Mouse (Mus musculus) heart, postnatal 25 days (tissue): ENCODE data around the gene Spock3. TPM values are rescaled to one million over a fixed set of nuclear protein-coding genes. Genes with fewer than 3 reads are reported as not detected.
"Not testable (repeated sequence)": the region's sequence is repeated elsewhere in the genome, so short reads cannot be mapped to it uniquely, and the experiment has no call there.

Experiments used
- DNase-seq: peaks from one replicate; pipeline ENCODE4 v3.0.0; 2022; ENCODE audit warnings: low spot score
- intact Hi-C: fragments of 180-260 bp; cut with DNase I; formaldehyde crosslinking; loops from one replicate; pipeline ENCODE4 v1.15.1; 2025
- total RNA-seq, 2 experiments: library from RNA; stranded (reverse); gene quantifications; 2 replicates each; pipeline ENCODE4 v1.2.3; 2021

Gene Spock3
- total RNA-seq: under 1 TPM in 1 of 2 experiments, not detected in 1; 0.17 TPM

DNA sequence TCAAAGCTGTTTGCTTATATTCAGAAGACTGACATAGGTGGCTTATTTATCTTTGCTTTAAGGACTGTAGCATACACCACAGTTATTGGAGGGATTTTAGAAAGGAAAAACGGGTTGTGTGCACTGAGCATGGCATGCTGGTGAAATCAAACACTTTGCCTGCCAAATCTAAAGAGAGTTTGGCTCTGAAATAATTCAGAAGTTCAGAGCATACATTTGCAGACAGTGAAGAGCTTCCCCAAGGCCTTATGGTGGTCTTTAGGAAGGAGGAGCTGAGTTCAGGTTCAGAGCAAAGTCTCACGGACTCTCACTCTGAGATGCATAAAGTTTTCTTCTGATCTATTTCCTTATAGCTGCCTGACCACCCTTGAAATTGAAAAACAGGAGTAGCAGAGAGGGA lies at the start of gene Spock3:
TSS of gene Spock3 (plus strand) at position 301 of the 400 bp plus-strand sequence.
- DNase-seq: no peak
- intact Hi-C loops: no loop called here

DNA sequence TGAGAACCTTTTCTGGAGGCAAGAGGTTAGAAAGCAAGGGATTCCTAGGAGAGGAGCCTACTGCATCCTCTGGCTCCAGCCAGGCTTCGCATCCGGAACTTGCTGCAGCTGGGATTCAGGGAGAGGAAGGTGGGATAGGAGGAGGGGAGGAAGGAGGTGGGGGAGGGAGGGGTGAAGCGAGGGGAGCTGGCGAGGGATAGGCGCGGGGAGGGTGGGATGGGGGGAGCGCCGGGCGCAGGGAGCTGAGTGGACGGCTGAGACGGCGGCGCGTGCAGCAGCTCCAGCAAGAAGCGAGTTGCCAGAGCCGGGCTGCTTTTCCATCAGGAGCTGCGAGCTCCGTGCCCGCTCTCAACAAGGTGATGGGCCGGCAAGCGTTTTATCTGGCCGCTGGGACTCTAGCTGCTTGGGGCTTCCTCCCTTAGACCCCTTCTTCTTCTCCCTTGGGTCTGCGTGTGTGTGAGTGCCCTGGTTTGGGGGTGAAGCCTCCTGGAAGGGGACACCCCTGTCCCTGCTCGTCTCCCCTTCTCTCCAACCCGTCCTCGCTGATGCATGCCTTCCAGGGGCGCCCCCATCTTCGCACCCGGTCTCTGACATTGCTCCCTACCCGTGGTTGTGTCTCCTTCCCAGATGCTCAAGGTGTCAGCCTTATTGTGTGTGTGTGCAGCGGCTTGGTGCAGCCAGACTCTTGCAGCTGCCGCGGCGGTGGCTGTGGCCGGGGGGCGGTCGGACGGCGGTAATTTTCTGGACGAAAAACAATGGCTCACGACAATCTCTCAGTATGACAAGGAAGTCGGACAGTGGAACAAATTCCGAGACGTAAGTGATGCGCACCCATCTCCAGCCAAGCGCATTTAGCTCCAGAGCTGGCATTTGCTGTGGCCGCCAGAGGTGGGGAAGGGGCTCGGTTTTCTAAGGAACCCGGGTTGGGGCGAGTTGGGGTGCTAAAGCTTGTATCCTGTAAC lies 645 bp downstream of the Spock3 start:
- intact Hi-C loops: no loop called here
- no peak for DNase-seq

DNA sequence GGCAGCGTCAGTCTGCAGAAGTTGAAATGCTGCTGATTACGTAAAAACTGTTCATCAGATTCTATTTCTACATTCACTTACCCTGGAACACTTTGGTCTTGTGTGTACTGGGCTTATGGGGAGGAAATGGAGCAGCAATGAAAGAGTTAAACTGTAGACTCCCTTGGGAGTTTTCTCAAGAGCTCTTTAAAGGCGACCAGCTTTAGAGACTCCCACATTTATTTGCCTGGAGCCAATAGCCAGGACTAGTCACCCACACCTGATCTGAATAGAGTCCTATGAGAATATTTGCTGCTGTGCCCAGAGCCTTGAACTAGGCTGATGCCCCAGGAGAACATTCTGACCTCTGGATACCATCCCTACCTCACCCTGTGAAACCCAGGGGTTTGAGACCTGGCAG lies 1.7 kb downstream of the Spock3 start:
- intact Hi-C loops: no loop called here
- DNase-seq: no peak

DNA sequence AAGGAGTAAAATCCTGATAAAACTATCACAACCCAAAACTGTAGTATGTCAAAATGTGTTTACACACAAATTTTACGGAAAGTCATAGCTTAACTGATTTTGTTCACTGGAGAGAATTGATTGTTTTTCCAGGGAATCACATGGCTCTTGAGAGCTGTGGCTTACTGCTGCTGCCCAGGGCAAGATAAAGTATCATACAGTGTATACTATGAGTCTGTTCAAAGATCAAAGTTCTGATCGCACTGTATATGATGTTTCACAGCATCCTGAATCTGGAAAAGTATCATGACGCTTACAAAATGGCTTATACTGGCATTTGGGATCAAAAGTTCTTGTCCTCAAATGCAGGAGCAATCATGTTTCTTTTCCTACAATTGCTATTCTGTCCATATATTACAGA lies 11.8 kb downstream of the Spock3 start:
- intact Hi-C loops: no loop called here
- no peak for DNase-seq

DNA sequence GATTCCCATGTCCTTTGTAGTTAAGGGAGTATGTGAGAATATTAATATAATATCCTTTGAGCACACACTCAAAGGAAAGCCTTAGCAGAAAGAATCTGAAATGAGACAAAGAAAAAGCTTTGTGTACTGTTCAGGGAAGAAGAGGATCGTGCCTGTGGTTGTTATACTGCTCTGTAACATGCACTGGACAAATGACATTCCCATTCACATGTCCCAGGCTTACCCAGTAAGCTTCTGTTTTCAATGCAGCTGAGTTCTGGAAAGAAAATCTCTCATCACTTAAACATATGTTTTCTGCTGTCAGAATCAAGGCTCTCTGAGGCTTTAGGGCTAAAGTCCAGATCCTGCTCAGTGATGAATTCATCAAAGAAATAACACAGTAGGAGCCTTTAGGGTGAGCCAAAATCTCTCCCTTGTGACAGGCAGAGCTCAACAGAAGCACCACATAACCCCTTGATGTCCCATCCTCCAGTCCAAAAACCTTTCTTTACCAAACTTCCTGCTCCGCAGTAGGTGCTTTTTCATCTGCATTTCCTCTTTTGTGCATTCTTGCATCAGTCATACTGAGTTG lies 19.1 kb downstream of the Spock3 start:
- intact Hi-C loops: no loop called here
- no peak for DNase-seq

DNA sequence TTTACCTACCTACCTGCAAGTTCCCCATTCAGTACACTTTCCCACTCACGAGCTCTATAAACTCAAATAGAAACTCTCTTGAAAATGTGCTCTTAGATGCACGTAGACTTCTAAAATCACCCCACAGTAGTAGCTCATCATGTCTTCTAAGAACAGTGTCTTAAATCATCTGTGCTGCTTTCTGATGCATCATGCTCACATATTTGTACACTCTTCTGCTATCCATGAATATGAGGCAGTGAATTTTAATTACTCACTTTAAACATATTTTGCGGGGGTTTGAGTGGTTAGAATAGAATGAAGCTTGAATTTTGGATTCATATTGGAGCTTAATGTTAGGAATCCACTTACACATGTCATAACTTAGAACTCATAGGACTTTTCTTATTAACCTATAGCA lies 138.2 kb downstream of the Spock3 start:
- DNase-seq: no peak
- intact Hi-C loops: no loop called here

DNA sequence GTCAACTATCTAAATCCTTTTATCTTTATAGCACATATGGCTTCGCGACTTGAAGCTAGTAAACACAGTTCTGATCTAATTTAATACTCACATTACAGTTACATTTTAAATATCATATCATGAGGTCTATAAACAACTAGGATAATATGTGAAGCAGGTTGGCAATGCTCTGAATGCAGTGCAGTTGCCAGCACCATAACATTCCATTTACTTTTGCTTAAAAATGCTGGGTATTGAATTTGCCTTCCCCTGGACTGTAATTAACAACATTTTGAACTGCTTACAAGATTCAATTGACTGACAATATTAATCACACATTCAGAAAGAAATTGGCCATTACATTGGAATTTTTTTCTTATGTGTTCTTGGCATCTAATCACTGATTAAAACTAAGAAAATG lies 147.4 kb downstream of the Spock3 start:
- intact Hi-C loops: no loop called here
- no peak for DNase-seq

DNA sequence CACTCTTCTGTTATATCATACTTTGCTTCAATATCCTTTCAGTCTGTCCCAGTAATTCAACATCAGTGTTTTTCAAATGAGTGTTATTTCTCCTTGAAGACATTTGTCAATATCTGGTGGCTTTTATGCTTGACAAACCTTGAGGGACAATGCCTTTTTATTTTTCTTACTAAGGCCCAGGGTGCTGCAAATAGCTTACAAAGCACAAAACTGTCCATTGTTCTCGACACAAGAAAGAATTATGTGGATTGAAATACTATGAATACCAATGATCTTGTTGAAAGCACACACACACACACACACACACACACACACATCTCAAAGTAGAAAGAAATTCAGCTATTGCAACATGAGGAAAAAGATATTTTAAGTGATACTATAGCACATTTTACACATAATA lies 159.0 kb downstream of the Spock3 start:
- intact Hi-C loops: no loop called here
- no peak for DNase-seq

DNA sequence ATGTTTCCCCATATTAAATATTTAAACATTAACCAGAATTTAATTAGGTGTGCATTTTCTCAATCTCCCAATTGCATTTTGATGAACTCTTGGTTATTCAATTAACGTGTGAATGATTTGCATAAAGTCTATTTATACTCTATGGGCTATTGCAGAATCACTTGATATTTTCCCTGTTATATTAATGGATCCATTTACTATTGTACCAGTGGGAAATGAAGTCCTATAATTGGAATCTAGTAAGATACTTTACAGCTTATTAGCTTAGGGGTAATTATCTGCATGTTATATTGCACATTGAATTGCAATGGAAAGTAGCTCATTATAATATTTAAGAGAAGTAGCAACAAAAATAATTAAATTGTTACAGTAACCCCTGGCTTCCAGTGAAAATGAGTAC lies 162.1 kb downstream of the Spock3 start:
- no peak for DNase-seq
- intact Hi-C loops: no loop called here

DNA sequence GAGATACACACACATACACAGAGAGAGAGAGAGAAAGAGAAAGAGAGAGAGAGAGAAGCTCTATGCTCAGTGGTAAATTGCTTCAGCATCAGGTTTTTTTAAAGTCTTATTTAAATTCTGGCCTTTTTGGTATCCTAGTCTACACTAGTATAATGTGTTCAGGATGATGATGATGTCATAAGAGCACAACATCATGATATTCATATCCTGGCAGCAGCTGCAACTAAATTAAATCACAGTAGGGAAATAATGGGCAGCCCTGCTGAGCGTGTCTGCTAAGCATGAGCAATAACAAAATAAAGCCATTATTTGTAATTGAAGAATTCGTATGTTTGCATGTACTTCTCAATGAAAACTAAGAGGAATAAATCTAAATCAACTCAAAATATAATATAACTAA lies 169.7 kb downstream of the Spock3 start:
- intact Hi-C loops: no loop called here
- no peak for DNase-seq

DNA sequence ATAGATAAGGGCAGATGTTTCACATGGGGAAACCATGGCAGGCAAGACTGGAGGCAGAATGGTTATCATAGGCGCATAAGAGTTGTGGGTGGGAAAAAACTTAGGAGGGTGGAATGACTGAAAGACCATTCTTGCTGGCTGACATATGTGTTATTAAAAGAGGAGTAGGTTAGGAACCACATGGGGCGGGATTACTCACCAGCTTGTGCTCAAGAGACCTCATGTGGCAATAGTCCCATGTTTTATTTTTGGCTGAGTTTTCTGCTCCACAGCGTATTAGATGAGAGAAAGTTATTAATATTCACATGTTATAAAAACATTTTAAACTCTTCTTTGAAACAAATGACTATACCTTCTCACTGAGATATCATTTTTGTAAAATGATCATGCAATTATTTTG lies 184.6 kb downstream of the Spock3 start:
- intact Hi-C loops: no loop called here
- no peak for DNase-seq

DNA sequence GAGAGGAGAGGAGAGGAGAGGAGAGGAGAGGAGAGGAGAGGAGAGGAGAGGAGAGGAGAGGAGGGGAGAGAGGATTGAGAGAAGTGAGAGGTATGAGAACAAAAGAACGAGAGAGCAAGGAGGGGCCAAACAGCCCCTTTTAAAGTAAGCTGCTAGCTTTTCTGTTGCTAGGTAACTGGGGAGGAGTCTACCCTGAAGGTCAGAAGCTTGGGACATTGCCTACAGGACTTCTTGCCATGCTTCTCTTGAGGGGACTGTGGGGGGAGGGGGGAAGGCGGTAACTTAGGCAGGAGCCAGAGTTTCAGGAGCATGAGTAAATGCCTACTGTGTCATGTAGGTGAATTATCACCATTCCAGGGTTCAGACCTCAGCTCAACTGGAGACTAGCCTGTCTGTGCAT lies 213.1 kb downstream of the Spock3 start:
- intact Hi-C loops, DNase-seq: not testable (repeated sequence)

DNA sequence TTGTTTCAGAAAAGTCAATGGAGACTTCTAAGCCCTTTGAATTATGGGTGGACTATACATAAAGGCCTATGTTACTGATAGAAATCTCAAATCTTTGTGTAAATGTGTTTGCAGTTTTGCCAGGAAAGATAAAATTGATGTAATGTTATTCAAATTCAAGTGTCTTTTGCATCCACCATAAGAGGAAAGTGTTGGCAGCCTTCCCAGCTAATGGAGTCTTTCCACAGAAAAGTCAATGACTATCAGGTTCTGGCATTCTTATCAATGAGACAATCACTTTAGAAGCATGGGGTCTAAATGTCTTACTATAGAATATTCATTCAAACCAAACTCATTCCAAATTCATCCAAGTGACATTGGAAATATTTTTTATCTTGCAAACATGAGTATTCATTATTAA lies 214.5 kb downstream of the Spock3 start:
- intact Hi-C loops: no loop called here
- DNase-seq: no peak

DNA sequence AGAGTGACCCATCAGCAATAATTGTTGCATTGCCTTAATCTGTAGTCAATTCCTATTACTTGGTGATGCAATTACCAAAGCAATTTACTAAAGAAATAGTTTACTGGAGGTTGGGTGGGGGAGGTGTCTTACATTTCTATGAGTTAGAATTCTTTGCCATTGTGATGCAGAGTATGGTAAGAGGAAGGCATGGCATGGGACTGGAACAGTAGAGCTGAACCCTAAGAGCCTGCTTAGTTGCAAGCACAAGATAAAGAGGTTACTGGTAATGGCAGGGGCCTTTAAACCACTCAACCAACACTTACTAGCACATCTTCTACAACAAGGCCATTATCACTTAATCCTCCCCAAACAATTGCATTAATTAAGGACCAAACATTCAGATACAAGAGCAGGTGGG lies 219.1 kb downstream of the Spock3 start:
- intact Hi-C loops: no loop called here
- DNase-seq: no peak

DNA sequence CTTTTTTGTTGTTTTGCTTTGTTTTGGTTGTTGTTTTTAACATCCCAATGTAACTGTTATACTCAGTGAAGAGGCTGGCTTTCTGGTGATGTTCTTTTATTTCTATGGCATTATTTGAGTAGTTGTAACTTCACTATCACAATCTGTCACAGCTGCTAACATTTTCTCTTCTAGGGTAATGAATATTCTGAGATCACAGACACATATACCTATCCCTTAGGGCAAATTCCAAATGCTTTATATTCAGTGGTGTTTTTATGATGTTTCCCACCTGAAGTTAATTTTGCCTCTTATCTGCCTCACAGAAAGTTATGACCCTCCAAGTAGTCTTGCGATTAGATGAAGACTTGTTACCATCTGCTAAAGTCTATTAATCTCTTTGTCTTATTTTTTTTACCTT lies 230.5 kb downstream of the Spock3 start:
- DNase-seq: no peak
- intact Hi-C loops: no loop called here

DNA sequence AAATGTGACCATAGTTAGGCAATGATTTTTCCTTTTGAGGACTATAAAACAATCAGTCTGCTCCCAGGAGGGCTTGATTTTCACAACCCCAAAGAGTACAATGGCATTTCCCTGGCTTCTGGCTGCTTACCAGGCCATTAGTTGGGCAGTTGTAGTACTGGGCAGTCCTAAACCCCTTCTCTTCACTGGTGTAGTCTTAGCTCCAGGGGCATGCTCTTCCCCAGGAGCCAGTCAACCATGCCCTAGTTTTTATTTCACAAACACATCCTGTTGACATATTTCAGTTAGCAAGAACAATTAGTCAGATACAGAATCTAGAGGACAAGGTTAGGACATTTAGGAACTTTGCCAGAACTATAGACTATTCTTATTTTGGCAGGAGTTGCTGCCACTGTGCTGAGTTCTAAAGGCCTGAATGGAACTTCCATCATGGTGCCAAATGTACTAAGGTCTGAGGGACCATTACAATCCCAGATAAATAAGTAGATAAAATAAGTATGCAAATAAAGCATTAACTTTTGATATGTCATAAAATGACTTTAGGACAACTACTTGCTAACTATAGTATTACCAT lies 308.1 kb downstream of the Spock3 start:
- intact Hi-C loops: no loop called here
- DNase-seq: no peak

DNA sequence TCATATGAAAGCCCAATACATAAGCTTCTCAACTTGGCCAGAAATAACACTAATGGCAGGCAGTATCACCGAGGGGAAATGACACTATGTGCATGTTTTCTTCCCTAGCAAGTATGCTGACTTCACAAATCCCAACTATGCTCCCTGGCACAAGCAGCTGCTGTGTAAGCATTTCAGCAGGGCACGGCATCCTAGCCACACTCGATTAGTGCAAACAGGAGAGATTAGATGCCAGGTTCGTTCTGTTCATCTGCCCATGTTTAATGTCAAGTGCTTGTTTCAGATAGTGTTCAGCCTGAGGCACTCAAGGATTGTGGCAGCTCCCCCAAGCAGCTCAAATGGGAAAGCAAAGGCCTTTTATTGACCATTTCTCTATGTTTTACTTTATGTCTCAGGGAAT lies 311.7 kb downstream of the Spock3 start:
- no peak for DNase-seq
- intact Hi-C loops: no loop called here

DNA sequence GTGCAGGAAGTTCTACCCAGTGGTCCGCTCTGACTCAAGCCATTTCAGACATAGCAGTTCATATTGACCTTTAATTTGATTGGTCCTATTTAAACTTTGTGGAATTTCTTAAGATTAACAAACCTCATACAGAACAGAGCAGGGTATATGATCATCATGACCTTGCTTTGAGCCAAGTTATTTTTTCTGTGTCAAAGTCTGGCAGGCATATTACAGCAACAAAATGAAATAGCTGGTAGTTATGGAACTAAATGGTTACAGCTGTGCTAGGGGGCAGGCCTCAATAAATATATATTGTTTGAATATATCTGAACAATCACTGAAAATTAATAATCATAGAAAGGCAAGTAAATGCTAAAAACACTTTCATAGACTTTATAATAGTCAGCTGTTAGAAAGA lies 384.6 kb downstream of the Spock3 start:
- intact Hi-C loops: no loop called here
- DNase-seq: no peak

DNA sequence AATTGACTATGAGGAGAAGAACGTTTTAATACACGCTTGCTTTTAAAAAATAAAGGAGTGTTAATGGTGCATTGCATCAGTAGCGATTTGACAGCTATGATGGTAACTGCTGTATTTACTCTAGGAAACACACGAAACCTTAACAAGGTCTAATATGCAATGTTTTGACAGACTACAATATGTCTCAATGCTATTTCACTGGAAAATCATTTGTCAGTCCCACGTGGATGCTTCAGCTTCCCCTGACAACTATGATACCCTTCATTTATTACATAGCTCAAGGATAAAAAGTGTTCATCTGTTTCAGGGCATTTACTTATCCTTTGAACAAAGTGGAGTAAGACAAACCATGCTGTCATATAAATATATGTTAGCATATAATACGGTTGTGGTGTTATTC lies 417.8 kb downstream of the Spock3 start:
- no peak for DNase-seq
- intact Hi-C loops: no loop called here

DNA sequence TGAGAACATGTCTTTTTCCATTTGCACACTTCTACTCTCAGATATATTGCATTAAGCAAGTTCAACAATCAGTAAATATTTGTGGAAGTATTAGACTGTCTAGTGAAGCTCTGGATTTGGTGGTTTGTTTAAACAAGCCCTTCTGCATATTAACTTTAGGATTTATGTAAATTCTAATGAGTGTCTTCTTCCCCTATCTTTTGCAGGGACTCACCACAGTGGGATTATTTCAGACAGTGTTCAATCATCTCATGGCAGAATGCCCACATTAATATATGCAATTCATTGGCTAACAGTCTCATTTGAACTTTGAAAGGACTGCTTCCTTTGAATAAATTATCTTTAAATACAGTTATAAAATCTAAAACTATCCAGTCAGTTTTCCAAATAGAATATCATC lies 446.9 kb downstream of the Spock3 start:
- DNase-seq: no peak
- intact Hi-C loops: no loop called here
